Mouse (Mus musculus): ENCODE data around the gene Pcca.

GRCm38 (mm10) chr14:122912137-122912536 is 378.0 kb downstream of the Pcca start:
- no peak for TF ChIP-seq POLR2A (IDR thresholded peaks at IDR 0.05; ENCODE audit: borderline replicate concordance, control insufficient read depth, low read depth, low read length)
- TF ChIP-seq CTCF (IDR thresholded peaks at IDR 0.05; ENCODE audit: control insufficient read depth, insufficient read depth, low read length) = no peak

Measured in bone marrow, adult 2 months (tissue).